Mouse (Mus musculus) erythroblast, embryonic 14.5 days (primary cell): ENCODE results near the gene Mbd3. TPM values are rescaled to one million over a fixed set of nuclear protein-coding genes. Genes with fewer than 3 reads are reported as not detected.

Source experiments
- H3K27me3 ChIP-seq: 2 replicates; pipeline ENCODE4 v1.6.1; 2012; ENCODE audit warnings: inconsistent platforms; ENCODE audit not compliant: control insufficient read depth
- H3K36me3 ChIP-seq: 2 replicates; pipeline ENCODE4 v1.6.1; 2012; ENCODE audit warnings: mild to moderate bottlenecking, inconsistent platforms; ENCODE audit not compliant: control insufficient read depth
- H3K4me1 ChIP-seq: 2 replicates; pipeline ENCODE4 v1.6.1; 2012; ENCODE audit warnings: inconsistent platforms; ENCODE audit not compliant: control insufficient read depth
- H3K4me3 ChIP-seq: replicated peaks from 2 replicates; pipeline ENCODE3; 2012; ENCODE audit warnings: moderate library complexity, mild to moderate bottlenecking, inconsistent platforms
- H3K9me3 ChIP-seq: 2 replicates; pipeline ENCODE4 v1.6.1; 2012; ENCODE audit warnings: low read length, inconsistent platforms, mixed read lengths; ENCODE audit not compliant: control insufficient read depth
- GATA1 ChIP-seq: IDR thresholded peaks from 2 replicates; pipeline ENCODE4 v1.6.1; 2012; ENCODE audit warnings: low read length, inconsistent platforms, mixed read lengths
- TAL1 ChIP-seq: IDR thresholded peaks from 3 replicates; pipeline ENCODE4 v1.6.1; 2012; ENCODE audit warnings: low read length, inconsistent platforms, mixed read lengths
- polyA plus RNA-seq: library from polyadenylated mRNA; stranded (reverse); fragments of >175 nt; gene quantifications from 2 replicates; pipeline ENCODE4 v1.2.3, GENCODE M21; 2012

The Mbd3 gene
- polyA plus RNA-seq, 1 experiment, result 24.1 TPM

DNA sequence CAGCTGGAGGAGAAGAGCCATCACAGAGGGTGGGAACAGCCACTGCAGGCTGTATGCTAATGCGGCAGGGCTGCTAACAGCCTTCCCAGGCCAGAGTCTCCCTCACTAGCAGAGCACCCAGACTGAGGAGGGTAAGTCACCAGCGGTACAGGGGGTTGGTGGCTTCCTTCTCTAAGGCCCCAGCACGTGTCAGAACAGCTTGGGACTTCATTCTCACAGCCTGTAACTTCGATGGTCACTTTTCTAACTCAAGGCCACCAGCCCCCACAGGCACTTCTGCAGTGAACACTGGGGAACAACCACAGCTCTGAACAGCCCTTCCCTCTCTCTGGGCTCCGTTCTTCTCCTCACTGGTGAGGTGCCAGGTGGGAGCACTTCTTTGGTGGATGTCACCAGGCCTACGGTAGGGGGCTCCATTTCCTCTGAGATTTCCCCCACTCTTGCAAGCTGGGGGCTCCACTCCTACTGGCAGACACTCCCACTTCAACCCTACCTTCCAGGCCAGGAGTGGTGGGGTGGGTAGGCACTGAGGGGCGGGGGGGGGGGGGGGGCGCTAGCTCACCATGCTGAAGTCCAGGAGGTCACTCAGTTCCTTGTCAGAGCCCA is 31.1 kb upstream of the Mbd3 start:
- H3K36me3 ChIP-seq, result peaks cover 67% of the 10 kb centered on the region
- H3K27me3 ChIP-seq, result no peaks in the 10 kb centered on the region
- peaks cover 18% of the 10 kb centered on the region for H3K9me3 ChIP-seq
- peaks cover 74% of the 10 kb centered on the region for H3K4me1 ChIP-seq
- no peak overlapping the region for H3K4me3 ChIP-seq
- TF ChIP-seq TAL1 (no peak), GATA1 (no peak)

GRCm38 (mm10) chr10:80429800-80430199 is 30.4 kb upstream of the Mbd3 start:
- Histone ChIP-seq H3K36me3 (peaks cover 74% of the 10 kb centered on the region), H3K27me3 (no peaks in the 10 kb centered on the region), H3K9me3 (peaks cover 25% of the 10 kb centered on the region), H3K4me3 (no peak overlapping the region), H3K4me1 (peaks cover 74% of the 10 kb centered on the region)
- no peak for TF ChIP-seq TAL1
- TF ChIP-seq GATA1, result no peak

DNA sequence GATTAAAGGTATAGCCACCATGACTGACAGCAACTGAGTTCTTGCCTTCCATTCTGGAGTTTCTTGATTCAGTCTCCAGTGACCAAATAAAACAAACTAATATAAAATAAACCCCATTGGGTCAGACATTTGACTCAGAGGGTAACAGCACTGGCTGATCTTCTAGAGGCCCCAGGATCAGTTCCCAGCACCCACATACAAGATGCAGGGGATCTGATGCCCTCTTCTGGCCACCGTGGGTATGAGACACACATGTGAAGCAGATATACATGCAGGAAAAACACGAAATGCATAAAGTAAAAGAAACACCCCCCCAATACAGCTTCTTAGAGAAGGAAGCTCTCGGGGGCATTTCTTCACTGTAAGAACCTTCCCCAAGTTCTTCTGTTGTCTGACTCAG is 25.7 kb upstream of the Mbd3 start:
- Histone ChIP-seq H3K27me3 (no peaks in the 10 kb centered on the region), H3K36me3 (peaks cover 100% of the 10 kb centered on the region), H3K4me1 (peaks cover 85% of the 10 kb centered on the region), H3K4me3 (no peak overlapping the region), H3K9me3 (peaks cover 26% of the 10 kb centered on the region)
- TF ChIP-seq TAL1 (no peak), GATA1 (no peak)

DNA sequence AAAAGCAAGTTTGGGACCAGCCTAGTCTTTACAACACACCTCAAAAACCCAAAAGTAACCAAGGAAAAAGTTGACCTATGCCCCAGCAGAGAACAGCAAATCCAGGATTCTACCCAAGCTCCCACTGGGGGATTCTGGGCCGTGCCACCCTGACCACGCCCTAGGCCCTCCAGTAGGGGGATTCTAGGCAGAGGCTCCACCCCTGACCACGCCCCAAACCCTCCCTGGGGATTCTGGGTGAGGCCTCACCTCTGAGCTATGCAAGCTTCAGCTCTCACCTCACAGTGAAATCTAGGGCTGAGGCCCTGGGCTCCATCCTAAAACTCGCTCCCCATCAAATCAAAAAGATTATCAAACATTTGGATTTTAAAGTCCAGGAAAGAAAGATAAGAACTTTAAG is 24.2 kb upstream of the Mbd3 start:
- TF ChIP-seq TAL1, result no peak
- TF ChIP-seq GATA1, result no peak
- peaks cover 87% of the 10 kb centered on the region for H3K4me1 ChIP-seq
- peaks cover 100% of the 10 kb centered on the region for H3K36me3 ChIP-seq
- peaks cover 26% of the 10 kb centered on the region for H3K9me3 ChIP-seq
- peak overlapping the region; percentile 50 for H3K4me3 ChIP-seq
- no peaks in the 10 kb centered on the region for H3K27me3 ChIP-seq

DNA sequence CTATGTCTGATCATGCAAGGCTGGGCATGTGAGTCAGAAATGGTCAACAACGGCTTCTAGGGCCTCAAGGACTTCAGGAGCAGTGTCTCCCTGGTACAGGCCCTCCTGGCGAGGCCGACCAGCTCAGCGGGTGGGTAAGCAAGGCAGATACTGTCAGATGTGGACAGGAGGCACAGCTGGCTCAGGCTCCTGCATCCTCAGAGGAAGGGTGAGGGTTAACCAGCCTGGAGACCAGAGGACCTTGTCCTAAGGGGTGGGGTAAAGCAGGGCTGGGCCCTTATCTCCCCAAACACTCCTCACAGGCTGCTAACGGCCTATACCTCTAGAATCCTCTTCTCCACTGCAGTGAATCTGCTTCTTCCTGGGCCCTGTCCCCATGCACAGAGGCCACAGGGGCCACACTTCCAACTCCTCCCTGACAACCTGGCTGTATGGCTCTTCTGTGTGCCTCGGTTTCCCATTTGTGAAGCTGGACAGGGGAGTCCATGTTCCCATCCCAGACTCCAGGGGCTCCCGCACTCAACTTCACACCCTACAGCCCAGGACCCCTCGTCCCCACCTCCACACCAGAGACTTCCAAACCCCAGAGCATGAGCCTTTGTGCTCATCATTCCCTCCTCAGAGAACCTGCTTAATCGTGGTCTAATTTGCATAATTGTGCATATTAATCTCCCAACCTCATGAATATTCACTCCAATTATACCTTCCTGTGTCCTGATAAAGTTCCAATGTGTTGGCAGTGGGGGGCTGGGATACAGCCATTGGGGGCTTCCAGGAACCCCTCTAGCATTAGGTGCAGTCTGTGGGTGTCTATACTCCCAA is 22.5 kb upstream of the Mbd3 start:
- peak; percentile 70 for TF ChIP-seq TAL1
- peak; percentile 85 for TF ChIP-seq GATA1
- Histone ChIP-seq H3K27me3 (no peaks in the 10 kb centered on the region), H3K4me1 (peaks cover 94% of the 10 kb centered on the region), H3K36me3 (peaks cover 100% of the 10 kb centered on the region), H3K9me3 (peaks cover 21% of the 10 kb centered on the region), H3K4me3 (peak overlapping the region; percentile 65)

- H3K27me3 ChIP-seq, result no peaks in the 10 kb centered on the region
- H3K36me3 ChIP-seq, result peaks cover 100% of the 10 kb centered on the region
- peak overlapping the region; percentile 65 for H3K4me3 ChIP-seq
- TF ChIP-seq TAL1, result no peak
- no peak for TF ChIP-seq GATA1
- H3K4me1 ChIP-seq, result peaks cover 93% of the 10 kb centered on the region
- H3K9me3 ChIP-seq, result peaks cover 14% of the 10 kb centered on the region
These were observed 21.9 kb upstream of the Mbd3 start for GRCm38 (mm10) chr10:80421208-80421607.

GRCm38 (mm10) chr10:80420729-80421128 is 21.4 kb upstream of the Mbd3 start:
- TF ChIP-seq TAL1, result no peak
- TF ChIP-seq GATA1, result no peak
- H3K36me3 ChIP-seq, result peaks cover 100% of the 10 kb centered on the region
- peaks cover 97% of the 10 kb centered on the region for H3K4me1 ChIP-seq
- peak overlapping the region; percentile 65 for H3K4me3 ChIP-seq
- H3K27me3 ChIP-seq, result no peaks in the 10 kb centered on the region
- H3K9me3 ChIP-seq, result peaks cover 11% of the 10 kb centered on the region

DNA sequence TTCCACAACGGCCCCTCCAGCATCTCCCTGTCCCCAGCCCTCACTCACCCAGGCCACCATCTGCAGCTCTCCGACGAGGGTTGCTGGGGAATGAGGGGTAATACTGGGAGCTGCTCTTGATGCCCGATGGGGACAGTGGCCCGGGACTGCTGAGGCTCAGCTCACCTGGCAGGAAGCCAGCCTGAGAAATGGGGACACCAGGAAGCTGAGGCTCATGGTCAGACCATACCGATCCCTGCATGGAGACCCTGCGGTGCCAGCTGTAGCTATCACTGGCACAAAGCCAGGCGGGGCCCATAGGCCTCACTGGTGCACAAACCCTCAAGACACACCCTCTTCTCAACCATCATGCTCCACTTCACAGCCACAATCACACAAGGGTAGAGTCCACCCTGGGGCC is 20.1 kb upstream of the Mbd3 start:
- peaks cover 100% of the 10 kb centered on the region for H3K36me3 ChIP-seq
- H3K4me1 ChIP-seq, result peaks cover 96% of the 10 kb centered on the region
- H3K9me3 ChIP-seq, result no peaks in the 10 kb centered on the region
- no peaks in the 10 kb centered on the region for H3K27me3 ChIP-seq
- TF ChIP-seq TAL1 (no peak), GATA1 (no peak)
- peak overlapping the region; percentile 65 for H3K4me3 ChIP-seq

DNA sequence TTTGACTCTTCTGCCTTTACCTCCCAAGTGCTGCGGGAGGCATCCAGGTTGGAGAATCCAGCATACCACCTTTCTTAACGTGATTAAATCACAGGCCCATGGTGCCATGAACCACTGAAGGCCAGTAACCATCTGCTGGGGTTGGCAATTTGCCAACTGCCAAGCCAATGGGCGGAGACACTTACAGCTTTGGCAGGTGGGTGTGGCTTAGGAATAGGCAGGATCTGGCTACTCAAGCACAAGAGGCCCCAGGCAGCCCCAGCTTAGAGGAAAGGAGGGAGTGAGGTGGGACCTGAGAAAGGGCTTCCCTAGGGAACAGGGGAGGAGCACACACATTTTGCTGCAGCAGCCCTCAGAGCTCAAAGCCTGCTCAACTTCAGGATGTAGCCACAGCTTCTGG is 19.0 kb upstream of the Mbd3 start:
- Histone ChIP-seq H3K4me1 (peaks cover 89% of the 10 kb centered on the region), H3K4me3 (peak overlapping the region; percentile 65), H3K9me3 (no peaks in the 10 kb centered on the region), H3K36me3 (peaks cover 100% of the 10 kb centered on the region), H3K27me3 (no peaks in the 10 kb centered on the region)
- TF ChIP-seq TAL1 (no peak), GATA1 (no peak)
